In the genomic region with DNA sequence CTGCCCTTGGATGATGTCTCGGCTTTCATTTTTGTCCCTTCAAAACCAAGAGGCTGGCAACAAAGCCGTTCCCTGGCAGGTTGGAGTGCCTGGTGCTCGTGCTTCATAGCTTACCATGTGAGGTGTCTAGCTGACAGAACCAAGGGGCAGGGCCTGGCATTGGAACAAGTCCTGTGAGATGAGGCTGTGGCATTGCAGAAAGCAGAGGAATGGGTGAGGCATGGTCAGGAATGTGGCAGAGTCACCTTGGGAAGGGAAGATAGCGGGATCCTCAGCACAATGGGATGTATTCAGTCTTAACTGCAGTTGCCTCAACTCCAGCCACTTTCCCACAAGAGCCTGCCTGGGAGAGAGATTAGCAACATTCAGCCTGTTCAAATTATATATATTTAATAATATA, we compare ENCODE assay signal across 19 mouse cellular contexts. TPM values are rescaled to one million over a fixed set of nuclear protein-coding genes. Genes with fewer than 3 reads are reported as not detected.
A peak's percentile ranks its signal among the peaks of the same experiment; 100 is the strongest.
DNase-seq lines count a peak whose midpoint lies in the region; TF ChIP-seq lines count a peak whose summit lies in the region.
"Had no signal": no experiment of that assay in that cellular context is flagged by ENCODE, and none has a peak within 500 bp of the region (broad histone marks: within the 10 kb centered on the region; RNA-seq: fewer than 3 reads in every experiment).

No protein-coding gene starts in this region.

- peak; percentile 7 for DNase-seq in gastrocnemius, adult 2 months
- DNase-seq in gastrocnemius, adult 18-20 months (ENCODE audit: low spot score) = no peak
- DNase-seq in heart, postnatal 10 days = peak; percentile 28 to 32
- no peak for DNase-seq in heart, embryonic 10.5 days (ENCODE audit: low spot score)
- peak; percentile 60 for DNase-seq in testis, postnatal 14 days (ENCODE audit: low spot score)
- no peak for DNase-seq in testis, postnatal 10 days (ENCODE audit: low spot score)
- no peak for DNase-seq in urinary bladder, adult 2 months (ENCODE audit: low spot score)
- DNase-seq: adrenal gland, postnatal 10 days; cerebellum, adult 11 months; cerebellum, adult 8-10 months; cerebellum, postnatal 14 days; embryo, embryonic 11 days; gastrocnemius, postnatal 14 days; heart, postnatal 14 days had no signal

- H3K36me3 ChIP-seq in heart, embryonic 10.5 days = no peaks in the 10 kb centered on the region
- H3K36me3 ChIP-seq: embryonic facial prominence, embryonic 15.5 days; forebrain, embryonic 15.5 days; hindbrain, embryonic 15.5 days had no signal

- H3K4me1 ChIP-seq in heart, embryonic 10.5 days = peaks cover 33% of the 10 kb centered on the region
- H3K4me1 ChIP-seq: embryonic facial prominence, embryonic 15.5 days; forebrain, embryonic 15.5 days; hindbrain, embryonic 15.5 days had no signal

- no peak for TF ChIP-seq CTCF in gastrocnemius, adult 2 months (IDR thresholded peaks at IDR 0.05)

- WGBS in heart, embryonic 10.5 days = 87% methylated on average over 4 of the region's 4 CpGs

- H3K27ac ChIP-seq in gastrocnemius, adult 2 months = no peak overlapping the region
- H3K27ac ChIP-seq in heart, embryonic 10.5 days = no peak overlapping the region
- H3K27ac ChIP-seq: embryonic facial prominence, embryonic 15.5 days; forebrain, embryonic 15.5 days; hindbrain, embryonic 15.5 days had no signal

- H3K9me3 ChIP-seq in heart, embryonic 10.5 days = peaks cover 2% of the 10 kb centered on the region; the same call in 1 of the 2 replicates
- H3K9me3 ChIP-seq: forebrain, embryonic 15.5 days; hindbrain, embryonic 15.5 days had no signal

- H3K4me3 ChIP-seq in gastrocnemius, adult 2 months = no peak overlapping the region
- H3K4me3 ChIP-seq in heart, embryonic 10.5 days = no peak overlapping the region
- H3K4me3 ChIP-seq: embryonic facial prominence, embryonic 15.5 days; erythroblast, embryonic 14.5 days; forebrain, embryonic 15.5 days; hindbrain, embryonic 15.5 days had no signal

- intact Hi-C loops in gastrocnemius, adult 2 months (cut with DNase I) = no loop called here
- intact Hi-C loops in heart, postnatal 10 days (cut with DNase I) = no loop called here

- H3K27me3 ChIP-seq in heart, embryonic 10.5 days (ENCODE audit: insufficient read depth, poor library complexity, severe bottlenecking) = no peaks in the 10 kb centered on the region
- H3K27me3 ChIP-seq: CH12.LX; embryonic facial prominence, embryonic 15.5 days; forebrain, embryonic 15.5 days; hindbrain, embryonic 15.5 days had no signal

RNA-seq across cellular contexts. Expression of gene Ankrd33b, which starts 24.6 kb away (rescaled TPM):
- 10 to 100 TPM; 11.9 to 31.5 TPM for total RNA-seq in gastrocnemius, adult 2 months (2021)
- total RNA-seq in gastrocnemius, adult 18-20 months (2021) = 10 to 100 TPM; 16.8 to 19.0 TPM
- total RNA-seq in heart, postnatal 10 days (2021) = 10 to 100 TPM; 16.2 to 17.4 TPM
- polyA plus RNA-seq in heart, embryonic 10.5 days (2016; fragmentation: Nextera tagmentation; extraction: Ambion mirVana) = 1.8 and 2.1 TPM in 2 replicates
- 0.85 and 1.1 TPM in 2 replicates for polyA plus RNA-seq in urinary bladder, adult 2 months (2012; rRNA removed)

Comparison
In these comparisons a context has a peak if more than half of its experiments do, and no peak if none do; other contexts are left out.
1. DNase-seq: peak in gastrocnemius, adult 2 months (single experiment), heart, postnatal 10 days (2 of 2) and testis, postnatal 14 days (single experiment); none in gastrocnemius, adult 18-20 months (single experiment), heart, embryonic 10.5 days (single experiment), testis, postnatal 10 days (single experiment) and urinary bladder, adult 2 months (single experiment).